Mouse (Mus musculus) ovary, adult 10 weeks (tissue): ENCODE measurements around the gene D730048I06Rik. TPM values are rescaled to one million over a fixed set of nuclear protein-coding genes. Genes with fewer than 3 reads are reported as not detected.

Experiments
- polyA plus RNA-seq: library from polyadenylated mRNA; stranded (reverse); fragments of 350-450 nt; fragmentation: Illumina TruSeq; extraction: RNeasy Lipid Tissue Mini Kit (QIAGEN cat#74804); gene quantifications from one replicate; pipeline ENCODE4 v1.2.3, GENCODE M21; 2014

Gene D730048I06Rik
- polyA plus RNA-seq = 0.60 TPM

DNA sequence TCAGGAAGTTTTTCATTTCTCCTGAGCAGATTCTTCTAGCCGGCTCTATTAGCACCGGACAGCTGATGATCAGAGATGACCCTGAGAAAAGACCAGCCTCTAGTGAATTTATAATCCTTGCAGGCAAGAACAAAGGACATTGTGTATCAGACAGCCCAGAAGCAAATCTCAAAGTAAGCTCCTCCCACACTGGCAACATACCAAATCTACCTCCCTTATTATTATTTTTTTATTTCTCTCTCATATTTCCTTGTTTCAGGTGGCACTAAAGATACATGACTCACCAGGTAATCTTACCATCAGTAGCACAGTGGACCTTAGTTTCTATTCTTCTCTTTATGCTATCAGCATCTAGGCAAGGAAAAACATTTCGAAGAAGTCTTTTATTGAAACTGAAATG is at the start of gene D730048I06Rik, which contains the start of gene Gm27235:
Gene D730048I06Rik (minus strand): TSS at position 112 of the 400 bp plus-strand sequence.
Gene Gm27235 (minus strand): TSS at position 101 of the 400 bp plus-strand sequence.

DNA sequence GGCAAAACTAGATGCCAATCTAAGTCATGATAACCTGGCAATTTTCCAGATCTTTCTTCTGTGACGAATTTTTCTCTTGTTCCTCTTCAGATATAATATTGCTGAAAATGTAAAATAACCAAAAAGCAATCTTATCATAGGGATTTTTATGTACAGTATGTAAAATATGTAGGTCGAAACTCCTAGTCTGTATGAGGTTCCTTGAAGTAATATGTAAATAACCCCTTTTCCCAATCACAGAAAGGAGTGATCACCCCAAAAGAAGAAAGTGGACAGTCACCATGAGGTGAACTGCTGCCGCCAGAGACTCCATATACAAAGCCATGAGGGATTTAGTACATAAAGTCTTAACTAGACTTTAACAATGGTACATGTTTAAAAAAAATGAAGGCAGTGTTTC is 11.9 kb downstream of the D730048I06Rik start, which contains the start of gene Gm17727:
Gene Gm17727 (minus strand): TSS at position 101 of the 400 bp plus-strand sequence.

DNA sequence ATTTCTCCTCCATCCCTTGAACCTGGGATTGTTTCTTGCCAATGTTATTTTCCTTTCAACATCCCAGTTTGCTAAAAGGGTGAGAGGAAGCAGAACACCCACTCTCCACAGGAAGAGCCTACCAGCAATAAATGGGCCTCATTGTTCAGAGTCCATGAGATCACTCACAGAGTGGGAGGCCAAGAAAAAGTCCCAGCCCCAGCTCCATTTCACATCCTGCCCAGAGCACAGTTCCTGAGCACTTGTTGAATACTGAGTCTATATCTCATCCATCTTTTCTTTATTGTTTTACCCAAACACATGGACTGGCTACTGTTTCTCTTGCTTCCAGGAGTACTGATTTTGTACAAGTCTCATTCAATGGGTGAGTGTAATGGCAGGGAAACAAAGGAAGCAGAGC is 49.2 kb downstream of the D730048I06Rik start, which contains the start of gene Gm17677:
Gene Gm17677 (plus strand): TSS at position 301 of the 400 bp plus-strand sequence.

Other genes starting within 250 kb of the D730048I06Rik start
- 0.37 TPM for gene Ddx25, start 231.6 kb downstream of the D730048I06Rik start, polyA plus RNA-seq
- gene Pus3, start 231.5 kb downstream of the D730048I06Rik start, polyA plus RNA-seq = 45.2 TPM
- gene Pate2, start 219.8 kb downstream of the D730048I06Rik start, polyA plus RNA-seq = 0.83 TPM
- gene Hyls1, start 219.7 kb downstream of the D730048I06Rik start, polyA plus RNA-seq = 20.0 TPM
- not detected for gene Pate4, start 178.2 kb downstream of the D730048I06Rik start, polyA plus RNA-seq
- not detected for gene Pate3, start 141.9 kb downstream of the D730048I06Rik start, polyA plus RNA-seq
- gene Pate1, start 102.7 kb downstream of the D730048I06Rik start, polyA plus RNA-seq = not detected
- not detected for gene Gm17677, start 49.1 kb downstream of the D730048I06Rik start, polyA plus RNA-seq
- not detected for gene Gm17727, start 12.0 kb downstream of the D730048I06Rik start, polyA plus RNA-seq
- not detected for gene Gm27235, start within 50 bp of the D730048I06Rik start, polyA plus RNA-seq
- gene 9230110F15Rik, start 54.0 kb upstream of the D730048I06Rik start, polyA plus RNA-seq = not detected
- not detected for gene 9230113P08Rik, start 118.3 kb upstream of the D730048I06Rik start, polyA plus RNA-seq